Mouse (Mus musculus) liver, adult 2 months (tissue): Measurements from ENCODE around the gene Ece1. TPM values are rescaled to one million over a fixed set of nuclear protein-coding genes. Genes with fewer than 3 reads are reported as not detected.

Experiments
- DNase-seq: peaks from one replicate; pipeline ENCODE4 v3.0.0-alpha.2; 2011; ENCODE audit warnings: low read depth, low spot score; ENCODE audit errors: extremely low read depth
- H3K27ac ChIP-seq: fragments of 200-500 bp; replicated peaks from 2 replicates; pipeline ENCODE4 v1.5.1; 2012; ENCODE audit warnings: low read depth, mild to moderate bottlenecking, control low read depth, inconsistent platforms, low read length; ENCODE audit not compliant: insufficient read depth
- H3K27me3 ChIP-seq: fragments of 200-500 bp; 2 replicates; pipeline ENCODE4 v1.6.1; 2012; ENCODE audit warnings: mild to moderate bottlenecking, moderate library complexity, low read length, inconsistent platforms; ENCODE audit not compliant: control insufficient read depth, insufficient read depth
- H3K36me3 ChIP-seq: fragments of 200-500 bp; 2 replicates; pipeline ENCODE4 v1.6.1; 2012; ENCODE audit warnings: low read length, inconsistent platforms; ENCODE audit not compliant: control insufficient read depth, insufficient read depth
- H3K4me1 ChIP-seq: fragments of 200-500 bp; 2 replicates; pipeline ENCODE4 v1.6.1; 2011; ENCODE audit warnings: low read length; ENCODE audit not compliant: control insufficient read depth, insufficient read depth
- H3K4me3 ChIP-seq: fragments of 200-500 bp; 2 replicates; pipeline ENCODE4 v1.5.1; 2011; ENCODE audit warnings: low read depth, mild to moderate bottlenecking, control low read depth, low read length, moderate library complexity; ENCODE audit not compliant: insufficient read depth
- H3K79me2 ChIP-seq: fragments of 200-500 bp; 2 replicates; pipeline ENCODE4 v1.6.1; 2012; ENCODE audit warnings: inconsistent platforms, mild to moderate bottlenecking, low read length, moderate library complexity; ENCODE audit not compliant: control insufficient read depth, insufficient read depth
- H3K9ac ChIP-seq: fragments of 200-500 bp; 2 replicates; pipeline ENCODE4 v1.6.1; 2012; ENCODE audit warnings: low read depth, mild to moderate bottlenecking, control low read depth, inconsistent platforms, low read length
- CTCF ChIP-seq: fragments of 200-500 bp; IDR thresholded peaks from 2 replicates; pipeline ENCODE4 v1.5.1; 2011; ENCODE audit warnings: low read depth, low read length, control low read depth
- POLR2A ChIP-seq: fragments of 200-500 bp; IDR thresholded peaks from 2 replicates; pipeline ENCODE4 v1.6.1; 2011; ENCODE audit warnings: low read length, control low read depth; ENCODE audit not compliant: insufficient read depth; ENCODE audit errors: extremely low read depth
- WGBS: fragments of 180-500 bp; shearing (Covaris S2); methylation state at CpG from one replicate; pipeline ENCODE4 v1.1.7; 2018; 5-methylcytosine and 5-hydroxymethylcytosine counted together
- polyA plus RNA-seq: library from polyadenylated mRNA; depleted of rRNA; stranded (reverse); fragments of >200 nt; gene quantifications from 2 replicates; pipeline ENCODE4 v1.2.3, GENCODE M21; 2012
- total RNA-seq: library from RNA; depleted of rRNA; stranded (reverse); fragments of >200 nt; gene quantifications from 2 replicates; pipeline ENCODE4 v1.2.3, GENCODE M21; 2014

Gene Ece1
- total and polyA plus RNA-seq, 2 experiments: 213 to 630 TPM

- H3K4me3 ChIP-seq: no peak overlapping the region
- no peak overlapping the region for H3K27ac ChIP-seq
- no peaks in the 10 kb centered on the region for H3K27me3 ChIP-seq
- 79% methylated on average over 13 of the region's 13 CpGs for WGBS
- no peak for TF ChIP-seq CTCF
- no peak for TF ChIP-seq POLR2A
- peaks cover 11% of the 10 kb centered on the region for H3K4me1 ChIP-seq
- no peak overlapping the region for H3K9ac ChIP-seq
- H3K36me3 ChIP-seq: peaks cover 2% of the 10 kb centered on the region; the same call in 1 of the 2 replicates
- peaks cover 62% of the 10 kb centered on the region for H3K79me2 ChIP-seq
- no peak for DNase-seq
Observed at GRCm38 (mm10) chr4:137907979-137908378, 45.9 kb downstream of the Ece1 start.

DNA sequence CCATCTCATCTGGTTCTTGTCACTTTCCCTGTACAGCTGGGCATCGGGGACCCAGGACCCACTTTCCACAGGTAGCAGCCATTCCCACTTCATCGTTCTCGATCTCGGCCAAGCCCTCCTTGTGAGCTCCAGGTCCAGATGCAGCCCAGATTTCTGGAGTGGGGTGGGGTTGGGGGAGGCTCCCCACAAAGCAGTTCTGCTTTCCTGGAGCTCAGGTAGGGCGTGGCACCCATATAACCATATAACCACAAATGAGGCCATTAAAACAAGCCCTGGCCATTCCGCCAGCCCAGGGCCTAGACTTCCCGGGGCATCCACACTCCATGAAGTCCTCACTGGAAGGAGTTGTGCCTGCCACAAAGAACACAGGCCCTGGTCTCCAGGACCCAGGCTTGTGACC is 46.5 kb downstream of the Ece1 start:
- WGBS: 90% methylated on average over 7 of the region's 7 CpGs

DNA sequence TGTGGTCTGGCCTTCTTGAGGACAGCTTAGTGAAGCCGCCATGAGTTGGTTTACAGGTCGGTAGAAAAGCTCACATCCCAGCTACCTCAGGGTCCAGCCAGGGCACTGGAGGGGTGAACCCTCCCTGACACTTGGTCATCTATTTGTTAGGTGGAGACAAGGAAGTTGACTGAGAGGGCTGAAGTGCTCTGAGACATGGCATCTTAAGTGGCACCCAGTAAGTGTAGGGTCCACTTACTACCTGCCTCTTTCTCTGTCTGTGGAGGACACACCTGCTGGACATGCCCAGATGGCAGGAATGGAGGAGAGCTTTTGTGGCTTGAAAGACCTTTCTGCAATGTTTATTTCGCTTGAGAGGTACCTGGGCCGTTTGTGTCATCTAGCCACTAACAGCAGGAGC is 46.9 kb downstream of the Ece1 start:
- Histone ChIP-seq H3K27ac (no peak overlapping the region), H3K9ac (no peak overlapping the region), H3K36me3 (peaks cover 2% of the 10 kb centered on the region; the same call in 1 of the 2 replicates), H3K4me1 (peaks cover 11% of the 10 kb centered on the region), H3K27me3 (no peaks in the 10 kb centered on the region), H3K4me3 (no peak overlapping the region), H3K79me2 (peaks cover 64% of the 10 kb centered on the region)
- no peak for DNase-seq
- 82% methylated on average over 4 of the region's 4 CpGs for WGBS
- no peak for TF ChIP-seq CTCF
- TF ChIP-seq POLR2A: no peak

More for the DNA sequence above, 46.5 kb downstream of the Ece1 start:
- peaks cover 2% of the 10 kb centered on the region; the same call in 1 of the 2 replicates for H3K36me3 ChIP-seq
- peaks cover 60% of the 10 kb centered on the region for H3K79me2 ChIP-seq
- H3K27ac ChIP-seq: no peak overlapping the region
- H3K27me3 ChIP-seq: no peaks in the 10 kb centered on the region
- TF ChIP-seq POLR2A: no peak
- no peak for TF ChIP-seq CTCF
- no peak overlapping the region for H3K9ac ChIP-seq
- peaks cover 11% of the 10 kb centered on the region for H3K4me1 ChIP-seq
- no peak for DNase-seq
- H3K4me3 ChIP-seq: no peak overlapping the region

GRCm38 (mm10) chr4:137909471-137909870 is 47.4 kb downstream of the Ece1 start:
- no peak for TF ChIP-seq POLR2A
- no peak for TF ChIP-seq CTCF
- peaks cover 64% of the 10 kb centered on the region for H3K79me2 ChIP-seq
- H3K27me3 ChIP-seq: no peaks in the 10 kb centered on the region
- no peak overlapping the region for H3K4me3 ChIP-seq
- WGBS: 61% methylated on average over 4 of the region's 4 CpGs
- no peak for DNase-seq
- H3K36me3 ChIP-seq: peaks cover 2% of the 10 kb centered on the region; the same call in 1 of the 2 replicates
- H3K27ac ChIP-seq: no peak overlapping the region
- H3K9ac ChIP-seq: no peak overlapping the region
- peaks cover 11% of the 10 kb centered on the region for H3K4me1 ChIP-seq

- Histone ChIP-seq H3K4me1 (peaks cover 11% of the 10 kb centered on the region), H3K36me3 (no peaks in the 10 kb centered on the region; the same call in 1 of the 2 replicates), H3K79me2 (peaks cover 54% of the 10 kb centered on the region), H3K27me3 (no peaks in the 10 kb centered on the region), H3K9ac (no peak overlapping the region), H3K4me3 (no peak overlapping the region), H3K27ac (no peak overlapping the region)
- peak; percentile 79 for TF ChIP-seq CTCF
- no peak for TF ChIP-seq POLR2A
- WGBS: 96% methylated on average over 5 of the region's 5 CpGs
- DNase-seq: no peak
Observed at GRCm38 (mm10) chr4:137910382-137911009, 48.5 kb downstream of the Ece1 start.

DNA sequence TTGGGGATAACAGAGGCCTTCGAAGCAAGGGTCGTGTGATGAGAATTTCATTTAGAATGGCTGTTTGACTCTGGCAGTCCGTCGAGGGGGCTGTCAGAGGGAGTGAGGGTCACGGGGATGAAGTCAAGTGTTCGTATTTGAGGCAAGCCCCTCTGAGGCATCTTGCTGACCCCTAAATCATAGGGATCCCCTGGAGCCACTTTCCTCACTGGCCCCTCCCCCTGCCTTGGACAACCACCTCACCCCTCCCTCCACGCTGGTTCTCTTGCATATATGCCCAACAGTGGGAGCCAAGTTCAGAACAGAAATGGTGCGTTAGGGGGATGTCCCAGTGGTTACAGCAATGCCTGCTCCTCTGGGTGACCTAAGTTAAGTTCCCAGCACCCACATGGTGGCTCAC is 49.6 kb downstream of the Ece1 start:
- Histone ChIP-seq H3K36me3 (peaks cover 4% of the 10 kb centered on the region; the same call in 1 of the 2 replicates), H3K4me3 (no peak overlapping the region), H3K27me3 (no peaks in the 10 kb centered on the region), H3K27ac (no peak overlapping the region), H3K79me2 (peaks cover 48% of the 10 kb centered on the region), H3K4me1 (peaks cover 11% of the 10 kb centered on the region), H3K9ac (no peak overlapping the region)
- DNase-seq: no peak
- no peak for TF ChIP-seq CTCF
- no peak for TF ChIP-seq POLR2A
- 95% methylated on average over 8 of the region's 8 CpGs for WGBS
